Mouse (Mus musculus) mouse embryonic stem cell (cell line): ENCODE measurements around the gene Fbxo44.

Experiments
- in situ Hi-C, 2 experiments: fragments of 300-500 bp; cut with MboI; formaldehyde crosslinking; loops; 1 replicate in 1 of 2; 3 replicates in 1 of 2; pipeline ENCODE4 v1.14.3; 2019 to 2020; ENCODE audit warnings: low sequenced_read_pairs in 2 of 2, low pct_unique_long_range_greater_than_20kb in 1 of 2, mixed read lengths in 1 of 2; ENCODE audit not compliant: unreplicated experiment in 1 of 2

Gene Fbxo44

GRCm38 (mm10) chr4:148114758-148115391, 45.4 kb downstream of the Fbxo44 start:
- in situ Hi-C loops, result loop anchor here (5.0 to 10.0 kb wide), 2 partner anchors 37 to 50 kb away; partner anchors contain the start of genes Fbxo2 (in 1 of the 2), Fbxo44 (in 1 of the 2) and Fbxo6 (in 1 of the 2)

GRCm38 (mm10) chr4:148112519-148112918, 47.8 kb downstream of the Fbxo44 start:
- in situ Hi-C loops, result loop anchor here in 1 of 2 experiments (10.0 kb wide), 1 partner anchor 52 kb away; the partner anchor contains the start of genes Fbxo2 and Fbxo44

- in situ Hi-C loops, result no loop called here
Observed at GRCm38 (mm10) chr4:148109215-148109614, 51.1 kb downstream of the Fbxo44 start.

- in situ Hi-C loops, result no loop called here
Observed at GRCm38 (mm10) chr4:148108565-148109100, 51.6 kb downstream of the Fbxo44 start.

- in situ Hi-C loops, result no loop called here
Observed at GRCm38 (mm10) chr4:148107621-148108291, 52.5 kb downstream of the Fbxo44 start.

GRCm38 (mm10) chr4:148104146-148104545, 56.1 kb downstream of the Fbxo44 start:
- in situ Hi-C loops, result no loop called here
